Mouse (Mus musculus): ENCODE results near the gene Actr6.
"Not testable (repeated sequence)": the region's sequence is repeated elsewhere in the genome, so short reads cannot be mapped to it uniquely, and the experiment has no call there.

Gene Actr6

GRCm38 (mm10) chr10:89680517-89680916 lies 51.6 kb downstream of the Actr6 start:
- in situ Hi-C loops (cut with MboI), result no loop called here

GRCm38 (mm10) chr10:89679448-89679847 lies 52.6 kb downstream of the Actr6 start:
- in situ Hi-C loops (cut with MboI), result no loop called here

GRCm38 (mm10) chr10:89678054-89678453 lies 54.0 kb downstream of the Actr6 start:
- in situ Hi-C loops (cut with MboI), result no loop called here

DNA sequence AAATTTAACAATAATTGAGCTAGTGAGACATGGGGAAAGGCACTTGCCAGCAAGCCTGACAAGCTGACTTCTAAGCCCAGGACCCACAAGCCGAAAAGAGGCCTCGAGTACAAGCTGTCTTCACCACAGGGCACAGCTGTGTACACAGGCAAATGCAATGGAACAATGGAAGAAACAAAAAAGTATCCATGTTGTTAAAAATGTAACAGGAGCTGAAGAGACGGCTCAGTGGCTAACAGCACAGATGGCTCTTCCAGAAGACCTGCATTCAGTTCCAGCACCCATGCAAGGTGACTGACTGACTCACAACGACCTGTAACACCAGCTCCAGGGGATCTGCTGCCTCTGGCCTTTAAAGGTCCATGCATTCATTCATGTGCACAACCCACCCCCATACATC lies 55.5 kb downstream of the Actr6 start:
- in situ Hi-C loops (cut with MboI), result no loop called here

DNA sequence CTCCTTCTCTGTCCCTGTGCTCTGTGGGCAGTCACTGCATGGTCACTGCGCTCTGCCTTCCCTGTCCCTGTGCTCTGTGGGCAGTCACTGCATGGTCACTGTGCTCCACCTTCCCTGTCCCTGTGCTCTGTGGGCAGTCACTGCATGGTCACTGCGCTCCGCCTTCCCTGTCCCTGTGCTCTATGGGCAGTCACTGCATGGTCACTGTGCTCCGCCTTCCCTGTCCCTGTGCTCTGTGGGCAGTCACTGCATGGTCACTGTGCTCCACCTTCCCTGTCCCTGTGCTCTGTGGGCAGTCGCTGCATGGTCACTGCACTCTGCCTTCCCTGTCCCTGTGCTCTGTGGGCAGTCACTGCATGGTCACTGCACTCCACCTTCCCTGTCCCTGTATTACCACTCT lies 61.7 kb downstream of the Actr6 start:
- in situ Hi-C loops (cut with MboI), result not testable (repeated sequence)

DNA sequence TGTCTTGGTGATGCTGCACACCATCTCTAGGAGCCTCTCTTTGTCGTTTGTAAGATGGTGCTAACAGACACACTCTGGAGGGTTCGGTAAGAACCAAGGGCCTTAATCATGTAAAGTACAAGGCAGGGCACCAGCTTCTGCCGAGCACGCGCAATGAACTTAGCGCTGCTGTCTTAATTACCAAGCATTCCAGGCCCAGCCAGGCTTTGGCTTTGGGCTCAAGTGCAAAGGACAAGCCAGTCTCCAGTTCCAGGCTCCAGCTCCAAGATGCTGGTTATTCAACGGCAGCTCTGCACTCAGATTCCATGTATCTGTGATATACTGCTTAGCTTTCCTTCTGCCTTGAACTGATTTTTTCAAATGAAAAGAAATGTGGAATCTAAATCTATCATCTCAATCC lies 64.5 kb downstream of the Actr6 start:
- in situ Hi-C loops (cut with MboI), result no loop called here

DNA sequence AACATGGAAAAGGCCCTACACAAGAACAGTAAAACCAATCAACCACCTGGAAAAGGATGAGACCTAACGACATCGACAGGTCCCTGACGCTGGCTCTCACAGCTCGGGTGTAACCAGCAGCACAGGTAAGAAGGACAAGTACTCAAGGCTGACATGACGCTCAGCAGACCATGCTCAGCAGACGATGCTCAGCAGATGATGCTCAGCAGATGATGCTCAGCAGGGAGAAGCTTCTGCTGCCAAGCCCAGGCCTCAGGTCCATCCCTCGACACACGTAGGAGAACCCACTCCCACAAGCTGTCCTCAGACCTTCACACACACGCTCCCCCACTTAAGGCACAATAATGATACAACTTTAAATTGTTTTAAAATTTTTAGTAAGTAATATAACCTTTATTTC lies 66.4 kb downstream of the Actr6 start:
- in situ Hi-C loops (cut with MboI), result no loop called here

DNA sequence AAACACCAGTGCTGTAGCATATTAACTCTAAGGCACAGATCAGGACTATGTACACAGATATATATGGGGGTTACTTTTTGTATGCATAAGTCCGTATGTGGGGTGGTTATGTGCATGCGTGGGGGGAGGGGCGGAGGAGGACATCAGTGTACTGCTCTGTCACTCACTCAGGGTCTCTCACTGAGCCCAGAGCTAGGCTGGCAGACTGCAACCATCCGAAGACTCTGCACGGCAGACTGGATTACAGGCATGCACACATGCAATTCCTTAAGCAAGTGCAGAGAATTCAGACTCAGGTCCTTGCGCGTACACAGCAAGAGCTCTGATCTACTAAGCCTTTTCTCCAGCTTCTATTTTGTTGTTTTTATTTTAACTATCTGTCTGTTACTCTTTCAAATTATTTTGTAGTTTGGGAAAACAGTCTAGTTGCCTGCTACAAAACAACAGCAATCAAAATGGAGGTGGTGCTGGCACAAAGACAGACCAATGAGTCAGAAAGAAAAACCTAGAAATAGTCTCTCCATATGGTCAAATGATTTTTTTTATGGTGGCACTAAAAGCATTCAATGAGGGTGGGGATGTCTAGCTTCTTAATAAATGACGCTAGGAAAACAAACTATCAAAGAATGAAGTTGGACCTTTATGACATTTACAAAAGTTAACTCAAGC lies 67.0 kb downstream of the Actr6 start:
- in situ Hi-C loops (cut with MboI), result no loop called here

All from mature B cell (primary cell).